Mouse (Mus musculus): ENCODE measurements around the gene Cog5. TPM values are rescaled to one million over a fixed set of nuclear protein-coding genes. Genes with fewer than 3 reads are reported as not detected.

Gene Cog5
- polyA plus RNA-seq, 1 experiment from 2014 or later = 32.2 TPM

- Histone ChIP-seq H3K4me2 (0 out of 2 replicates have a peak overlapping the region, but pooled peaks have one; percentile 9), H3K9me3 (no peaks in the 10 kb centered on the region), H3K27ac (peak overlapping the region; percentile 92), H3K4me1 (replicated peaks) (peaks cover 22% of the 10 kb centered on the region), H3K4me3 (no peak overlapping the region), H3K9ac (peak overlapping the region; percentile 58; the same call in 1 of the 2 replicates), H3K27me3 (no peaks in the 10 kb centered on the region), H3K36me3 (peaks cover 6% of the 10 kb centered on the region; the same call in 1 of the 2 replicates)
- 36% methylated on average over 6 of the region's 6 CpGs for WGBS
- ATAC-seq (ENCODE audit: low FRiP score) = peak; percentile 94
Measured at GRCm38 (mm10) chr12:31905696-31906551, 251.3 kb downstream of the Cog5 start.

GRCm38 (mm10) chr12:31907436-31907835 lies 252.8 kb downstream of the Cog5 start:
- 95% methylated on average over 2 of the region's 2 CpGs for WGBS

GRCm38 (mm10) chr12:31912966-31913551 lies 258.4 kb downstream of the Cog5 start:
- Histone ChIP-seq H3K4me1 (replicated peaks) (no peaks in the 10 kb centered on the region), H3K4me2 (no peak overlapping the region), H3K4me3 (no peak overlapping the region), H3K36me3 (no peaks in the 10 kb centered on the region), H3K9ac (no peak overlapping the region), H3K27me3 (no peaks in the 10 kb centered on the region), H3K27ac (no peak overlapping the region), H3K9me3 (no peaks in the 10 kb centered on the region)
- no peak for ATAC-seq (ENCODE audit: low FRiP score)
- 88% methylated on average over 6 of the region's 6 CpGs for WGBS

More at GRCm38 (mm10) chr12:31907436-31907835, 252.8 kb downstream of the Cog5 start:
- H3K36me3 ChIP-seq = peaks cover 3% of the 10 kb centered on the region; the same call in 1 of the 2 replicates
- no peak overlapping the region for H3K4me3 ChIP-seq
- no peak for ATAC-seq (ENCODE audit: low FRiP score)
- H3K27me3 ChIP-seq = no peaks in the 10 kb centered on the region
- no peak overlapping the region for H3K4me2 ChIP-seq
- H3K9me3 ChIP-seq = no peaks in the 10 kb centered on the region
- H3K9ac ChIP-seq = no peak overlapping the region
- peak overlapping the region; percentile 52; the same call in 1 of the 2 replicates for H3K27ac ChIP-seq
- peaks cover 22% of the 10 kb centered on the region for H3K4me1 ChIP-seq (replicated peaks)

- no peak overlapping the region for H3K9ac ChIP-seq
- WGBS = 74% methylated on average over 4 of the region's 4 CpGs
- H3K36me3 ChIP-seq = no peaks in the 10 kb centered on the region
- no peaks in the 10 kb centered on the region for H3K4me1 ChIP-seq (replicated peaks)
- H3K4me2 ChIP-seq = no peak overlapping the region
- H3K4me3 ChIP-seq = no peak overlapping the region
- no peak overlapping the region for H3K27ac ChIP-seq
- no peak for ATAC-seq (ENCODE audit: low FRiP score)
- no peaks in the 10 kb centered on the region for H3K27me3 ChIP-seq
- no peaks in the 10 kb centered on the region for H3K9me3 ChIP-seq
Measured at GRCm38 (mm10) chr12:31913614-31914013, 258.9 kb downstream of the Cog5 start.

GRCm38 (mm10) chr12:31916691-31917090 lies 262.0 kb downstream of the Cog5 start:
- H3K4me2 ChIP-seq = no peak overlapping the region
- H3K9ac ChIP-seq = no peak overlapping the region
- no peaks in the 10 kb centered on the region for H3K27me3 ChIP-seq
- no peak overlapping the region for H3K4me3 ChIP-seq
- ATAC-seq (ENCODE audit: low FRiP score) = no peak
- H3K27ac ChIP-seq = no peak overlapping the region
- H3K9me3 ChIP-seq = no peaks in the 10 kb centered on the region
- no peaks in the 10 kb centered on the region for H3K4me1 ChIP-seq (replicated peaks)
- peaks cover 5% of the 10 kb centered on the region for H3K36me3 ChIP-seq
- 92% methylated on average over 5 of the region's 5 CpGs for WGBS

GRCm38 (mm10) chr12:31917245-31917644 lies 262.6 kb downstream of the Cog5 start:
- no peak for ATAC-seq (ENCODE audit: low FRiP score)
- WGBS = 88% methylated on average over 5 of the region's 5 CpGs

GRCm38 (mm10) chr12:31920464-31921405 lies 266.1 kb downstream of the Cog5 start:
- ATAC-seq (ENCODE audit: low FRiP score) = no peak
- H3K27me3 ChIP-seq = no peaks in the 10 kb centered on the region
- H3K9ac ChIP-seq = peak overlapping the region; percentile 30; the same call in 1 of the 2 replicates
- H3K9me3 ChIP-seq = no peaks in the 10 kb centered on the region
- H3K4me3 ChIP-seq = no peak overlapping the region
- no peaks in the 10 kb centered on the region for H3K4me1 ChIP-seq (replicated peaks)
- peaks cover 26% of the 10 kb centered on the region for H3K36me3 ChIP-seq
- no peak overlapping the region for H3K4me2 ChIP-seq
- H3K27ac ChIP-seq = no peak overlapping the region
- WGBS = 82% methylated on average over 18 of the region's 18 CpGs

More at GRCm38 (mm10) chr12:31917245-31917644, 262.6 kb downstream of the Cog5 start:
- H3K4me3 ChIP-seq = no peak overlapping the region
- peaks cover 5% of the 10 kb centered on the region for H3K36me3 ChIP-seq
- no peaks in the 10 kb centered on the region for H3K27me3 ChIP-seq
- no peak overlapping the region for H3K4me2 ChIP-seq
- no peaks in the 10 kb centered on the region for H3K4me1 ChIP-seq (replicated peaks)
- no peak overlapping the region for H3K9ac ChIP-seq
- H3K27ac ChIP-seq = no peak overlapping the region
- no peaks in the 10 kb centered on the region for H3K9me3 ChIP-seq

GRCm38 (mm10) chr12:31924135-31924534 lies 269.5 kb downstream of the Cog5 start:
- Histone ChIP-seq H3K27me3 (no peaks in the 10 kb centered on the region), H3K36me3 (peaks cover 46% of the 10 kb centered on the region), H3K4me3 (no peak overlapping the region), H3K4me1 (replicated peaks) (no peaks in the 10 kb centered on the region), H3K4me2 (no peak overlapping the region), H3K27ac (no peak overlapping the region), H3K9ac (no peak overlapping the region), H3K9me3 (no peaks in the 10 kb centered on the region)
- ATAC-seq (ENCODE audit: low FRiP score) = no peak
- WGBS = 92% methylated on average over 3 of the region's 3 CpGs

GRCm38 (mm10) chr12:31925343-31925742 lies 270.7 kb downstream of the Cog5 start:
- Histone ChIP-seq H3K4me1 (replicated peaks) (no peaks in the 10 kb centered on the region), H3K4me3 (no peak overlapping the region), H3K36me3 (peaks cover 51% of the 10 kb centered on the region), H3K27me3 (no peaks in the 10 kb centered on the region), H3K27ac (no peak overlapping the region), H3K9me3 (no peaks in the 10 kb centered on the region), H3K4me2 (no peak overlapping the region), H3K9ac (no peak overlapping the region)
- 91% methylated on average over 6 of the region's 6 CpGs for WGBS
- no peak for ATAC-seq (ENCODE audit: low FRiP score)

GRCm38 (mm10) chr12:31926661-31927061 lies 272.0 kb downstream of the Cog5 start:
- 46% methylated on average over 4 of the region's 4 CpGs for WGBS
- Histone ChIP-seq H3K4me3 (no peak overlapping the region), H3K4me2 (no peak overlapping the region), H3K27me3 (no peaks in the 10 kb centered on the region), H3K27ac (0 out of 2 replicates have a peak overlapping the region, but pooled peaks have one; percentile 4), H3K4me1 (replicated peaks) (no peaks in the 10 kb centered on the region), H3K9me3 (no peaks in the 10 kb centered on the region), H3K9ac (no peak overlapping the region; the same call in 1 of the 2 replicates), H3K36me3 (peaks cover 59% of the 10 kb centered on the region)
- ATAC-seq (ENCODE audit: low FRiP score) = peak; percentile 86

GRCm38 (mm10) chr12:31928498-31928897 lies 273.8 kb downstream of the Cog5 start:
- ATAC-seq (ENCODE audit: low FRiP score) = no peak
- Histone ChIP-seq H3K4me3 (no peak overlapping the region), H3K27ac (no peak overlapping the region), H3K4me2 (no peak overlapping the region), H3K9ac (no peak overlapping the region), H3K9me3 (no peaks in the 10 kb centered on the region), H3K27me3 (no peaks in the 10 kb centered on the region), H3K36me3 (peaks cover 72% of the 10 kb centered on the region), H3K4me1 (replicated peaks) (no peaks in the 10 kb centered on the region)
- 87% methylated on average over 3 of the region's 3 CpGs for WGBS

- WGBS = 98% methylated on average over 3 of the region's 3 CpGs
- Histone ChIP-seq H3K27me3 (no peaks in the 10 kb centered on the region), H3K9me3 (no peaks in the 10 kb centered on the region), H3K4me1 (replicated peaks) (no peaks in the 10 kb centered on the region), H3K27ac (no peak overlapping the region), H3K4me3 (no peak overlapping the region), H3K4me2 (no peak overlapping the region), H3K36me3 (peaks cover 63% of the 10 kb centered on the region), H3K9ac (no peak overlapping the region)
- ATAC-seq (ENCODE audit: low FRiP score) = no peak
Measured at GRCm38 (mm10) chr12:31931818-31932217, 277.1 kb downstream of the Cog5 start.

Measured in hindbrain, embryonic 13.5 days (tissue).